Mouse (Mus musculus): ENCODE data around the gene Ubr3. TPM values are rescaled to one million over a fixed set of nuclear protein-coding genes. Genes with fewer than 3 reads are reported as not detected.

Ubr3 gene
- 4.9 and 5.3 TPM in 2 replicates for polyA plus RNA-seq (2012; rRNA removed; ENCODE audit: low replicate concordance)

DNA sequence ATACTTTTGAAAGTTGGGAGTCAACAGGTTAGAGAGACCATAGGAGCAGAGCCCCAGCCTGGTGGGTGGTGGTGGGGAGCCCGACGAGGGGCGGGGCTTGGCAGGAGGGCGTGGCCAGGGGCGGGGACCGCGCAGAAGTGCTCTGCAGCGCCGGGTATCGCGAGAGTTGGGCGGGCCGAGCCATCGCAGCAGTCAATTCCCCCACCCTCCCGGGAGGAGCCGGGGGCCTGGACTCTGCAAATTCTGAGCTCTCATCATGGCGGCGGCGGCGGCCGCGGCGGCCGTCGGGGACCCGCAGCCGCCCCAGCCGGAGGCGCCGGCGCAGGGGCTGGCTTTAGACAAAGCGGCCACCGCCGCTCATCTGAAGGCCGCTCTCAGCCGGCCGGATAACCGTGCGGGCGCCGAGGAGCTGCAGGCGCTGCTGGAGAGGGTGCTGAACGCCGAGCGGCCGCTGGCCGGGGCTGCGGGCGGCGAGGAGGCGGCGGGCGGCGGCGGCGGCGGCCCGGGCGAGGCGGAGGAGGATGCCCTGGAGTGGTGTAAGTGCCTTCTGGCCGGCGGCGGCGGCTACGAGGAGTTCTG lies at the start of gene Ubr3:
Gene Ubr3 (plus strand): TSS at position 208 of the 579 bp plus-strand sequence.

DNA sequence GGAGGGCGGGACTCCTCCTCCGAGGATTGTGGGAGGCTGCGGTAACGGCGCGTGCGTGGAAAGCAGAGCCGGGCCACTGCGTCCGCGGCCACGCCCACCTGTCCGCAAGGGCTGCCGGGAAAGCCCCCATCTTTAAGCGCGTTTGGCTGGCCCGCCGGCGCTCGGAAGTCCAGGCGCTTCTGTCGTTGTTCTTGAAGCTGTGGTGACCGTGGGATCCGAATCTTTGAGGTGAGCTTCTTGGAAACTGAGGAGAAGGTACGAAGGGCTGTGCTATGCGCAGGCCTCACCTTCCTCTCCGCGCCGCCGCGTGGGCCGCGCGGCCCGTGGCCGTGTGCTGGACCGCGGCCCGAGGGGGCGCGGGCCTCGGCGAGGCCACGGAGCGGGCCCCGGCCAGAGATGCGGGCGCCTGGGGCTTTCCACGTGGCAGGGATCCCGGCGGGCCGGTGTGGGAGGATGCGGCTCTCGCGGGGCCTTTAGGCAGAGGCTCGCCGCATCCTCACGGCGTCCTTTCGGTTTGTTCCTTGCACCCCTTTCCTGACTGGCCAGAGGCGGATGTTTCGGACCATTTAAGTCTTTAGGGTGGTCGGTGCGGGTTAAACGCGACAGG lies 35.5 kb upstream of the Ubr3 start, which contains the start of gene Ssb:
Gene Ssb (plus strand): TSS at position 78 of the 607 bp plus-strand sequence.

DNA sequence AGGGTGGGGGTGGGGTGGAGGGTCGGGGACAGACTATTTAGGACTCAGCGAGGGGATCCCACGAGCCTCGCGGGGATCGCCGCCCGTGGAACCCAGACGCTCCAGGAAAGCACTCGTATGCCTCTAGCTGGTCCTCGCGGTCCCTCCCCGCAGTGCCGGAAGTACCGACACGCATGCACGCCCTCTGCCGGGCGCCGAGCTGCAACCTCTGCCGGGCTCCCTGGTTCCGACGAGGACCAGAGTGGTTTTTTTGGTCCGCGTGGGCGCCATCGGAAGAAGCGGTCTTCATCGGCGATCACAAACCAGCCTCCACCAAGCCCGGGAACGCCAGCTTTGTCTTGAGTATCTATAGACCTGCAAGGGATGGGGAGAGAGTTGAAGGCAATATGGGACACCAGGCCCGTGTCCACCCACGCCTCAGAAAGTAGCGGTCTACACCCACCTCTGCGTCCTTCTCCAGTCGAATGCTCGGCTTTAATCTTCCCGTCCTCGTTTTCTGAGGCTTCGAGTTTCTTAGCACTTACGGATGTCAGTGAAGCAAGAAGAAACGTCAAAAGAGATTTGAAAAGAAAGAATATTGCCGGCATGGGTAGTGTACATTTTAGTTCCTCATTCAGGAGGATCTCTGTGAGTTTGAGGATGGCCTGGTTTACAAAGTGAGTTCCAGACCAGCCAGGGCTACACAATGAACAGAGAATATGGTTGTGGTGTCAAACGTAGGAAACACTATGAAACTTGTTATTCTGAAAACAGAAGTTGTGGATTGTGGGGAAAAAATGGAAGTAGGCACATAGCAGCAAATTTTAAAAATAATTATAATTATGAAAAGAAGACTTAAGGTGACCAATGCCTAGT lies 11.4 kb upstream of the Ubr3 start, which contains the start of gene Mettl5:
Gene Mettl5 (minus strand): TSS at position 165 of the 855 bp plus-strand sequence.

DNA sequence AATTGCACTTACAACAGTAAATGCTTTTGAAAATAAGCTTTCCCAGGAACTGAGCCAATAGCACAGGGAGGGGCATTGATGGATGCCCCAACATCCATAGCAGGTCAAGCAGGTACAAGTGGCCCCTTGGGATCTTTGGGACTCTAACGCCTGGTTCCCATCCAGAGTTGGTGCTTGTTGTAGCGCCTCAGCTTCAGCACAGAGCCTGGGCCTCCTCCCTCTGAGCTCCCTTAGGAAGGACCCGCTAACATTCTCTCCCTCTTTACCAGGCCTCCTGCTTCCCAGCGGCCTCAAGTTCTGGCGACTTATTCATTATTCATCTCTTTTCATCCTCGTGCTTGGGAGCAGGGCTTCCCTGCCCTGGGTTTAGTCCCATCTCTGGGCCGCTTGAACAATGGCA lies 141.7 kb downstream of the Ubr3 start, which contains the start of gene Myo3b:
Gene Myo3b (plus strand): TSS at position 375 of the 400 bp plus-strand sequence.

Other genes with a start within 250 kb of the Ubr3 start
- gene Klhl41, start 227.1 kb upstream of the Ubr3 start, polyA plus RNA-seq (2012; rRNA removed; ENCODE audit: low replicate concordance): not detected in 2 replicates
- 0.82 and 2.1 TPM in 2 replicates for gene Fastkd1, start 183.7 kb upstream of the Ubr3 start, polyA plus RNA-seq (2012; rRNA removed; ENCODE audit: low replicate concordance)
- 0.13 and 0.30 TPM in 2 replicates for gene Ppig, start 174.7 kb upstream of the Ubr3 start, polyA plus RNA-seq (2012; rRNA removed; ENCODE audit: low replicate concordance)
- gene Ccdc173, start 107.7 kb upstream of the Ubr3 start, polyA plus RNA-seq (2012; rRNA removed; ENCODE audit: low replicate concordance): 0.12 TPM in 1 of 2 replicates, not detected in the other
- 66.0 and 86.7 TPM in 2 replicates for gene Phospho2, start 107.6 kb upstream of the Ubr3 start, polyA plus RNA-seq (2012; rRNA removed; ENCODE audit: low replicate concordance)
- gene Klhl23, start 75.3 kb upstream of the Ubr3 start, polyA plus RNA-seq (2012; rRNA removed; ENCODE audit: low replicate concordance): 1.1 and 2.9 TPM in 2 replicates
- 0.16 TPM in 1 of 2 replicates, not detected in the other for gene Ssb, start 35.7 kb upstream of the Ubr3 start, polyA plus RNA-seq (2012; rRNA removed; ENCODE audit: low replicate concordance)
- gene Mettl5, start 11.6 kb upstream of the Ubr3 start, polyA plus RNA-seq (2012; rRNA removed; ENCODE audit: low replicate concordance): 4.6 and 14.0 TPM in 2 replicates
- gene Myo3b, start 141.9 kb downstream of the Ubr3 start, polyA plus RNA-seq (2012; rRNA removed; ENCODE audit: low replicate concordance): 0.04 TPM in 1 of 2 replicates, not detected in the other

All from duodenum, adult 2 months (tissue).